22 mouse cellular contexts compared by ENCODE assay signal in genomic region chr2:146400738-146401137, GRCm38 (mm10).
DNase-seq lines count a peak whose midpoint lies in the region; ATAC-seq and TF ChIP-seq lines count a peak whose summit lies in the region.
"Had no signal": no experiment of that assay in that cellular context is flagged by ENCODE, and none has a peak within 500 bp of the region (broad histone marks: within the 10 kb centered on the region; RNA-seq: fewer than 3 reads in every experiment).

No protein-coding gene starts in this region.

- H3K4me1 ChIP-seq in midbrain, embryonic 11.5 days (ENCODE audit: control insufficient read depth, insufficient read depth, low read length) = peaks cover 3% of the 10 kb centered on the region; the same call in 1 of the 2 replicates
- H3K4me1 ChIP-seq in midbrain, postnatal 0 days (ENCODE audit: insufficient read depth, low read length) = no peaks in the 10 kb centered on the region
- peaks cover 5% of the 10 kb centered on the region for H3K4me1 ChIP-seq in ES-Bruce4 (ENCODE audit: control insufficient read depth, insufficient read depth, low read length)
- H3K4me1 ChIP-seq in heart, adult 2 months (ENCODE audit: control insufficient read depth, insufficient read depth, low read length) = no peaks in the 10 kb centered on the region
- H3K4me1 ChIP-seq: embryonic facial prominence, embryonic 15.5 days; hindbrain, embryonic 15.5 days had no signal

- TF ChIP-seq CTCF in midbrain, postnatal 0 days (IDR thresholded peaks at IDR 0.05) = no peak
- no peak for TF ChIP-seq CTCF in ES-Bruce4 (IDR thresholded peaks at IDR 0.05; ENCODE audit: low read depth, low read length)
- TF ChIP-seq CTCF in heart, adult 2 months (IDR thresholded peaks at IDR 0.05) = no peak

- no peaks in the 10 kb centered on the region for H3K36me3 ChIP-seq in midbrain, embryonic 11.5 days (ENCODE audit: control insufficient read depth, insufficient read depth, low read length)
- H3K36me3 ChIP-seq in midbrain, postnatal 0 days (ENCODE audit: insufficient read depth, low read length) = 0 out of 2 replicates have a peak, but pooled peaks cover 6% of the 10 kb centered on the region
- H3K36me3 ChIP-seq in ES-Bruce4 (ENCODE audit: control insufficient read depth, insufficient read depth, low read length, poor library complexity, severe bottlenecking) = no peaks in the 10 kb centered on the region
- no peaks in the 10 kb centered on the region for H3K36me3 ChIP-seq in splenic B cell, adult 2 months (ENCODE audit: control insufficient read depth, insufficient read depth, low read length, poor library complexity, severe bottlenecking)
- no peaks in the 10 kb centered on the region for H3K36me3 ChIP-seq in heart, adult 2 months (ENCODE audit: control insufficient read depth, insufficient read depth, low read length)
- H3K36me3 ChIP-seq: embryonic facial prominence, embryonic 15.5 days had no signal

- no peak overlapping the region for H3K4me2 ChIP-seq in midbrain, embryonic 11.5 days
- no peak overlapping the region for H3K4me2 ChIP-seq in midbrain, postnatal 0 days (ENCODE audit: low read depth, low read length, poor library complexity, severe bottlenecking)
- H3K4me2 ChIP-seq: embryonic facial prominence, embryonic 15.5 days; heart, embryonic 13.5 days; hindbrain, embryonic 15.5 days had no signal

- WGBS in midbrain, embryonic 11.5 days = 15% methylated on average over 2 of the region's 2 CpGs
- 14% methylated on average over 2 of the region's 2 CpGs for WGBS in midbrain, postnatal 0 days
- WGBS in heart, adult 2 months = 84% methylated on average over 2 of the region's 2 CpGs

- peak; percentile 30; the same call in 1 of the 2 replicates for ATAC-seq in midbrain, embryonic 11.5 days (ENCODE audit: low FRiP score)
- no peak for ATAC-seq in midbrain, postnatal 0 days (ENCODE audit: low FRiP score)
- ATAC-seq: forebrain, embryonic 16.5 days had no signal

- no peaks in the 10 kb centered on the region for H3K27me3 ChIP-seq in midbrain, embryonic 11.5 days (ENCODE audit: control insufficient read depth, insufficient read depth, low read length)
- no peaks in the 10 kb centered on the region for H3K27me3 ChIP-seq in midbrain, postnatal 0 days (ENCODE audit: insufficient read depth, low read length)
- H3K27me3 ChIP-seq in ES-Bruce4 (ENCODE audit: control insufficient read depth, insufficient read depth, low read length, poor library complexity, severe bottlenecking) = no peaks in the 10 kb centered on the region
- no peaks in the 10 kb centered on the region for H3K27me3 ChIP-seq in splenic B cell, adult 2 months (ENCODE audit: control insufficient read depth, insufficient read depth, low read length, poor library complexity, severe bottlenecking)
- no peaks in the 10 kb centered on the region for H3K27me3 ChIP-seq in heart, adult 2 months (ENCODE audit: control insufficient read depth, insufficient read depth, low read length)
- H3K27me3 ChIP-seq: embryonic facial prominence, embryonic 15.5 days; heart, embryonic 13.5 days; hindbrain, embryonic 15.5 days had no signal

- H3K9me3 ChIP-seq in midbrain, embryonic 11.5 days (ENCODE audit: control insufficient read depth, low read length) = no peaks in the 10 kb centered on the region
- no peaks in the 10 kb centered on the region for H3K9me3 ChIP-seq in midbrain, postnatal 0 days (ENCODE audit: low read length)
- H3K9me3 ChIP-seq in ES-Bruce4 (replicated peaks; ENCODE audit: control insufficient read depth, insufficient read depth, low read length, poor library complexity, severe bottlenecking) = no peaks in the 10 kb centered on the region
- H3K9me3 ChIP-seq: embryonic facial prominence, embryonic 15.5 days; forebrain, embryonic 10.5 days; heart, embryonic 13.5 days; hindbrain, embryonic 15.5 days had no signal

- no peaks in the 10 kb centered on the region for H3K79me2 ChIP-seq in heart, adult 2 months (replicated peaks; ENCODE audit: control insufficient read depth, insufficient read depth, low read length)

- no peak overlapping the region for H3K27ac ChIP-seq in midbrain, embryonic 11.5 days (ENCODE audit: low read depth, low read length)
- H3K27ac ChIP-seq in midbrain, postnatal 0 days (ENCODE audit: low read depth, low read length) = no peak overlapping the region
- no peak overlapping the region for H3K27ac ChIP-seq in ES-Bruce4 (ENCODE audit: insufficient read depth, low read length)
- no peak overlapping the region for H3K27ac ChIP-seq in heart, adult 2 months
- H3K27ac ChIP-seq: embryonic facial prominence, embryonic 15.5 days; forebrain, embryonic 10.5 days; heart, embryonic 13.5 days; hindbrain, embryonic 15.5 days had no signal

- no peak overlapping the region for H3K4me3 ChIP-seq in midbrain, embryonic 11.5 days (ENCODE audit: low read depth, low read length)
- H3K4me3 ChIP-seq in midbrain, postnatal 0 days (ENCODE audit: low read depth, low read length) = no peak overlapping the region
- no peak overlapping the region for H3K4me3 ChIP-seq in ES-Bruce4 (ENCODE audit: low read depth, low read length)
- no peak overlapping the region for H3K4me3 ChIP-seq in heart, adult 2 months
- H3K4me3 ChIP-seq: embryonic facial prominence, embryonic 15.5 days; erythroblast, embryonic 14.5 days; forebrain, embryonic 10.5 days; heart, embryonic 13.5 days; hindbrain, embryonic 15.5 days had no signal

- TF ChIP-seq EP300 in ES-Bruce4 (IDR thresholded peaks at IDR 0.05; ENCODE audit: insufficient read depth, low read depth, low read length) = 0 out of 2 replicates have a peak, but pooled peaks have one; percentile 18
- no peak for TF ChIP-seq EP300 in heart, adult 2 months (IDR thresholded peaks at IDR 0.05; ENCODE audit: insufficient read depth, low read depth, low read length)

- intact Hi-C loops in heart, adult 2 months (cut with DNase I) = no loop called here
- intact Hi-C loops in gastrocnemius, postnatal 14 days (cut with DNase I; ENCODE audit: low total_unique reads) = no loop called here

- no peak for TF ChIP-seq POLR2A in ES-Bruce4 (IDR thresholded peaks at IDR 0.05; ENCODE audit: insufficient read depth, low read length)
- TF ChIP-seq POLR2A in heart, adult 2 months (IDR thresholded peaks at IDR 0.05; ENCODE audit: insufficient read depth, low read depth, low read length) = no peak

- DNase-seq in midbrain, embryonic 11.5 days (ENCODE audit: low spot score, missing footprints) = no peak
- DNase-seq in midbrain, postnatal 0 days (ENCODE audit: low spot score) = no peak
- peak; percentile 74 for DNase-seq in ZHBTc4 (ENCODE audit: low read depth, low spot score)
- peak; percentile 5 for DNase-seq in splenic B cell, adult 2 months (ENCODE audit: low read depth, low spot score)
- no peak for DNase-seq in heart, adult 2 months
- DNase-seq in gastrocnemius, postnatal 14 days = no peak
- DNase-seq in adipocyte (ENCODE audit: low spot score) = no peak
- DNase-seq: adrenal gland, postnatal 10 days; cerebellum, adult 11 months; cerebellum, adult 9-11 months; cerebellum, postnatal 36 days; gastrocnemius, postnatal 25 days; heart, postnatal 36 days; kidney, adult 11 months; kidney, adult 9 months had no signal

- no peak overlapping the region for H3K9ac ChIP-seq in midbrain, embryonic 11.5 days (ENCODE audit: low read length)
- H3K9ac ChIP-seq in midbrain, postnatal 0 days (replicated peaks; ENCODE audit: low read length, poor library complexity, severe bottlenecking) = no peak overlapping the region
- no peak overlapping the region for H3K9ac ChIP-seq in ES-Bruce4 (ENCODE audit: low read depth, poor library complexity, severe bottlenecking)
- no peak overlapping the region for H3K9ac ChIP-seq in heart, adult 2 months (ENCODE audit: low read depth, low read length)
- H3K9ac ChIP-seq: embryonic facial prominence, embryonic 15.5 days; heart, embryonic 13.5 days; hindbrain, embryonic 15.5 days had no signal

Comparison
In these comparisons a context has a peak if more than half of its experiments do, and no peak if none do; other contexts are left out.
1. DNase-seq: peak in ZHBTc4 (single experiment) and splenic B cell, adult 2 months (single experiment); none in midbrain, embryonic 11.5 days (single experiment), midbrain, postnatal 0 days (single experiment), heart, adult 2 months (0 of 2), gastrocnemius, postnatal 14 days (single experiment) and adipocyte (single experiment).